Mouse (Mus musculus): ENCODE data around the gene Stk38. TPM values are rescaled to one million over a fixed set of nuclear protein-coding genes. Genes with fewer than 3 reads are reported as not detected.

Gene Stk38
- polyA plus RNA-seq, 1 experiment, result 4.2 TPM

- Histone ChIP-seq H3K36me3 (ENCODE audit: control insufficient read depth) (peaks cover 45% of the 10 kb centered on the region), H3K4me3 (replicated peaks) (peak overlapping the region; percentile 73), H3K4me1 (ENCODE audit: control insufficient read depth) (peaks cover 48% of the 10 kb centered on the region), H3K27me3 (ENCODE audit: control insufficient read depth) (no peaks in the 10 kb centered on the region), H3K9me3 (ENCODE audit: control insufficient read depth, low read length) (peaks cover 6% of the 10 kb centered on the region)
- TF ChIP-seq GATA1 (IDR thresholded peaks at IDR 0.05; ENCODE audit: low read length), result no peak
These were observed 54.5 kb downstream of the Stk38 start for GRCm38 (mm10) chr17:28953251-28953650.

DNA sequence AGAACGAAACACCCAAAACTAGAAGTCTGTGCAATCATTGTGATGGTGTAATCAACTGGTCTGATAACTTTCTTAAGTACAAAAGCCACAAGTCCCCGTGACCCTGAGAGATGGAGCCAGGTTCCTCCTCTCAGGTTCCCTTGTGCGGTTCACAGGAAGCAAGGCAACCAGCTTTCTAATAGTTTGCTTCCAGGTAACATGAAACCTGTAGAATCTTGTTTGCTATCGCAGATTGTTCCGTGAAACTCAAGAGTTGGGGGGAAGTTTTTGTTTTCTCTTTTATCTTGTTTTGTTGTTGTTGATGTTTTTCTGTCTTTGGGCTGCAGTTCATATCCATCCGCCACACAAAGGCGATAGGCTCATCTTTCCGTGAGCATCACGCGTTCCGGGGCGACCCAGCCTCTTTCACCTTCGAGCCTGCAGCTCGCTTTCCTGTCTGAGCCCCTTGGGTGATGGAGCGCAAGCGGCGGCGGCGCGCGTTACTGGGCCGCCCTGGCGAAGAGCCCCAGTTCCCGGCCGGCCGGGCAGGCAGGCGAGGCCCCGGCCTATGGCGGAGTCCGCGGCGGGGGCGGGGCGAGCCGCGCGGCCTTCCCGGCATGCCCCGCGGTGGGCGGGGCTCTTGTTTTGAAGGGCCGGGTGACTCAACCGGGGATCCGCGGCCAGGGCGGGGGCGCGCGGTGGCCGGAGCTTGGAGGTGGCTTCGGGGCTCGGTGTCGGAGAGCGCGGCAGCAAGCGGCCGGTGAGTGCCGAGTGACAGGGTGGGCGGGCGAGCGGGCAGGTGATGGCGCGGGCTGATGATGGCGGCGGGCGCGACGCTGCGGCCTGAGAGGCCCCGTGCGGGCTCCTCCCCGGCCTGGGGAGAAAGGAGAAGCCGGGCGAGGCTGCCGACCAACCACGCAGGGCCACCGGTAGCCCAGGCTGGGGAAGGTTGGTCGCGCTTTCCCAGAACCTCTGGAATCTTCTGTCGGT is 55.7 kb downstream of the Stk38 start, which contains the start of gene Kctd20:
Kctd20 (plus strand) TSS at position 120 of the 969 bp plus-strand sequence.
- peak within 1 kb of the TSS; percentile 73 for H3K4me3 ChIP-seq (replicated peaks)
- no peak for TF ChIP-seq GATA1 (IDR thresholded peaks at IDR 0.05; ENCODE audit: low read length)
- no peak for TF ChIP-seq TAL1 (IDR thresholded peaks at IDR 0.05; ENCODE audit: low read length)
- peaks cover 43% of the 10 kb centered on the region for H3K4me1 ChIP-seq (ENCODE audit: control insufficient read depth)
- H3K27me3 ChIP-seq (ENCODE audit: control insufficient read depth), result peaks cover 4% of the 10 kb centered on the region; the same call in 1 of the 2 replicates
- H3K9me3 ChIP-seq (ENCODE audit: control insufficient read depth, low read length), result peaks cover 11% of the 10 kb centered on the region
- H3K36me3 ChIP-seq (ENCODE audit: control insufficient read depth), result peaks cover 33% of the 10 kb centered on the region

- TF ChIP-seq TAL1 (IDR thresholded peaks at IDR 0.05; ENCODE audit: low read length), result no peak
- TF ChIP-seq GATA1 (IDR thresholded peaks at IDR 0.05; ENCODE audit: low read length), result no peak
- peaks cover 20% of the 10 kb centered on the region for H3K36me3 ChIP-seq (ENCODE audit: control insufficient read depth)
- H3K4me1 ChIP-seq (ENCODE audit: control insufficient read depth), result peaks cover 35% of the 10 kb centered on the region
- peaks cover 13% of the 10 kb centered on the region for H3K9me3 ChIP-seq (ENCODE audit: control insufficient read depth, low read length)
- peaks cover 12% of the 10 kb centered on the region for H3K27me3 ChIP-seq (ENCODE audit: control insufficient read depth)
- H3K4me3 ChIP-seq (replicated peaks), result no peak overlapping the region
These were observed 57.0 kb downstream of the Stk38 start for GRCm38 (mm10) chr17:28950751-28951150.

DNA sequence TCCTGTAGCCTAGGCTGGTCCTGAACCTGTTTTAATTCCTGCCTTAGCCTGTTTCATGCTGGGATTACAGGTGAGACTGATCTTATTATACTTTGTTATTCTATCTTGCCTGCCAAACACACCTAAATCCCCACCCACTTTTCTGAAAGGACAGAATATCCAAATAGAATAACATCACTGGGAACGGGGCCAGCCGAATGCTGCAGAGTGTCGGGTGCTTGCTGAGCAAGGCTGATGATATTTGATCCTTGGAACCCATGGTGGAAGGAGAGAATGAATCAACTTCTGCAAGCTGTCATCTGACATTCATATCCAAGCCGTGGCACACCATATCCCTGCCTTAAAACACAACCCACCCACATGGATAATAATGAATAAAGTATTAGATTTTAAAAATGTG is 59.1 kb downstream of the Stk38 start:
- H3K4me3 ChIP-seq (replicated peaks), result no peak overlapping the region
- peaks cover under 1% of the 10 kb centered on the region for H3K36me3 ChIP-seq (ENCODE audit: control insufficient read depth)
- TF ChIP-seq GATA1 (IDR thresholded peaks at IDR 0.05; ENCODE audit: low read length), result no peak
- TF ChIP-seq TAL1 (IDR thresholded peaks at IDR 0.05; ENCODE audit: low read length), result no peak
- peaks cover 25% of the 10 kb centered on the region for H3K4me1 ChIP-seq (ENCODE audit: control insufficient read depth)
- peaks cover 12% of the 10 kb centered on the region for H3K27me3 ChIP-seq (ENCODE audit: control insufficient read depth)
- H3K9me3 ChIP-seq (ENCODE audit: control insufficient read depth, low read length), result peaks cover 13% of the 10 kb centered on the region

DNA sequence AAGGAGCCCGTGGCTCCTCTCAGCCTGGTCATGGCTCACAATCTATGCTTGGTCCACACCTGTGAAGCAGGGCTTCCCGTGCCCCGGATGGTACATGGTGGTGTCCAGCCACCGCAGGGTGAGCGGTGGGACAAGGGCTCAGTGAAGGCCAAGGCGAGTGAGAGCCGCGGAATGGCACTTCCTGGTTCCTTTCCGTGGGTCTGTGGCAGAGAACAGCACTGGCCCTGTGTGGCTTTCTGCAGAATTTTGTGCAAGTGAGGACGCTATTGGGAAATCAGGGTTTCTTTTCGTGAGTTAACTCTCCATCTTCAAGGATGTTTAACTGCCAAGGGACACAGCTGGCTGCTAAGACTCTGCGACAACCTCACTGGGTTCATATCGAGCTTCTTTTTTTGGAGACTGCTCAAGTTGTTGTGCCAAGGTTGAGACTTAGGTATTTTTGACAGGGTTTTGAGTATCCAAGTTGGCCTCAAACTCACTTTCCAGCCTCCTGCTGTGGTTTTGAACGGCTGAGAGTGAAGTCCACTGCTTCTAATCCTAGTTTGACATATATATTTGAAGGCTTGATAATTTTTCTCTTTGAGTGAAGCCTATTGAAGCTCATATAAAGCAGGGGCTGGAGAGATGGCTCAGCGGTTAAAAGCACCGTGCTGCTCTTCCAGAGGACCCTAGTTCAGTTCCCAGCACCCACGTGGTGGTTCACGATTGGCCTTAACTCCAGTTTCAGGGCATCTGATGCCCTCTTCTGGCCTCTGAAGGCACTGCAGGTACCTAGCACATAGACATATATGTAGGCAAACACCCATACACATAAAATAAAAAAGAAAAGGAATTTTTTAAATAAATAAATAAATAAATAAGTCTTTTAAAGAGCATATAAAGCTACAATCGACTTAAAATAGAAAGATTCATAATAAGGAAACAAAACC is 60.5 kb downstream of the Stk38 start:
- Histone ChIP-seq H3K9me3 (ENCODE audit: control insufficient read depth, low read length) (peaks cover 13% of the 10 kb centered on the region), H3K4me3 (replicated peaks) (no peak overlapping the region), H3K4me1 (ENCODE audit: control insufficient read depth) (peaks cover 26% of the 10 kb centered on the region), H3K36me3 (ENCODE audit: control insufficient read depth) (no peaks in the 10 kb centered on the region), H3K27me3 (ENCODE audit: control insufficient read depth) (peaks cover 12% of the 10 kb centered on the region)
- TF ChIP-seq GATA1 (IDR thresholded peaks at IDR 0.05; ENCODE audit: low read length) (no peak), TAL1 (IDR thresholded peaks at IDR 0.05; ENCODE audit: low read length) (no peak)

- Histone ChIP-seq H3K9me3 (ENCODE audit: control insufficient read depth, low read length) (peaks cover 28% of the 10 kb centered on the region), H3K36me3 (ENCODE audit: control insufficient read depth) (no peaks in the 10 kb centered on the region), H3K4me1 (ENCODE audit: control insufficient read depth) (peaks cover 27% of the 10 kb centered on the region), H3K4me3 (replicated peaks) (no peak overlapping the region), H3K27me3 (ENCODE audit: control insufficient read depth) (peaks cover 12% of the 10 kb centered on the region)
- no peak for TF ChIP-seq TAL1 (IDR thresholded peaks at IDR 0.05; ENCODE audit: low read length)
- TF ChIP-seq GATA1 (IDR thresholded peaks at IDR 0.05; ENCODE audit: low read length), result no peak
These were observed 63.3 kb downstream of the Stk38 start for GRCm38 (mm10) chr17:28944481-28944880.

- H3K4me1 ChIP-seq (ENCODE audit: control insufficient read depth), result peaks cover 27% of the 10 kb centered on the region
- H3K36me3 ChIP-seq (ENCODE audit: control insufficient read depth), result no peaks in the 10 kb centered on the region
- peaks cover 28% of the 10 kb centered on the region for H3K9me3 ChIP-seq (ENCODE audit: control insufficient read depth, low read length)
- no peak for TF ChIP-seq GATA1 (IDR thresholded peaks at IDR 0.05; ENCODE audit: low read length)
- no peak for TF ChIP-seq TAL1 (IDR thresholded peaks at IDR 0.05; ENCODE audit: low read length)
- peaks cover 12% of the 10 kb centered on the region for H3K27me3 ChIP-seq (ENCODE audit: control insufficient read depth)
- no peak within 1 kb of the TSS for H3K4me3 ChIP-seq (replicated peaks)
These were observed 64.1 kb downstream of the Stk38 start, which contains the start of gene Pxt1 for GRCm38 (mm10) chr17:28943740-28944139. Gene Pxt1, minus strand, starts transcription at chr17:28943840.

DNA sequence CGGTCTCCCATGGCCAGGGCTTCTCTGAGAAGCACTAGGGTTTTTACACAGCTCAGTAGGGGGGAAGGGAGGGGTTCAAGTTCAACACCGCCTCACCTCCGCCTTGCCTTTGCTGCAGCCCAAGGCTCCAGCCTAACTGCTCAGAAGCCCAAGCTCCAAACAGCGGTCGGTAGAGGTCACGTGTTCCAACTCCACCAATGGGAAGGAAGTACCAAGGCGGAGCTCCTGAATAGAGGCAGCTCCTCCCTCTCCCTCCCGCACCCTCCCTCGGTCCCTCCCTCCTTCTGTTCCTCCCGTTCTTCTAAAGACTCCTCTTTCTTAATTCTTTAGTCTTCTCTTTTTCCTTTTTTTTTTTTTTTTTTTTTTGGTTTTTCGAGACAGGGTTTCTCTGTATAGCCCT is 65.7 kb downstream of the Stk38 start:
- peak overlapping the region; percentile 42 for H3K4me3 ChIP-seq (replicated peaks)
- no peak for TF ChIP-seq GATA1 (IDR thresholded peaks at IDR 0.05; ENCODE audit: low read length)
- TF ChIP-seq TAL1 (IDR thresholded peaks at IDR 0.05; ENCODE audit: low read length), result no peak

More for the DNA sequence above, 65.7 kb downstream of the Stk38 start:
- Histone ChIP-seq H3K9me3 (ENCODE audit: control insufficient read depth, low read length) (peaks cover 24% of the 10 kb centered on the region), H3K36me3 (ENCODE audit: control insufficient read depth) (no peaks in the 10 kb centered on the region), H3K4me1 (ENCODE audit: control insufficient read depth) (peaks cover 27% of the 10 kb centered on the region), H3K27me3 (ENCODE audit: control insufficient read depth) (peaks cover 7% of the 10 kb centered on the region)
